In the genomic region with DNA sequence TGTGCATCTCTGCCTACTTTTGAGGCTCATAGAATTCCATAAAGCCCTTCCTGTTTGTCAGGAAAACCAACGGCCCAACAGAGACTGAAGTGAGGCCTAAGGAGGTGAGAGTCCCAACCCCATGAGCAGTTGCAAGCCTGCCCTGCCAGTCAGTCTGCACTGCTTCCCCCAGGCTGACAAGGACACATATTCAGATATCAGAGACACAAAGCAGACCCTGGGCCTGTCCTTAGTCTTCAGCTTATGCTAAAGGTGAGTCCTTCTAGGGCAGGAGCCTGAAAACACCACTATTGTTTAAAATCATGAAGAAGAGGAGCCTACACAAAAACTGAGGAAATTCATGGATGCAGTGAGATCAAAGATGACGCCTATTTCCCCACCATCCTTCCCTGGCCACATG, we compare ENCODE assay signal across 23 mouse cellular contexts. TPM values are rescaled to one million over a fixed set of nuclear protein-coding genes. Genes with fewer than 3 reads are reported as not detected.
DNase-seq lines count a peak whose midpoint lies in the region; ATAC-seq lines count a peak whose summit lies in the region.
"Had no signal": no experiment of that assay in that cellular context is flagged by ENCODE, and none has a peak within 500 bp of the region (broad histone marks: within the 10 kb centered on the region; RNA-seq: fewer than 3 reads in every experiment).

No protein-coding gene starts in this region.

- no peak overlapping the region for H3K27ac ChIP-seq in intestine, embryonic 14.5 days (ENCODE audit: low read depth)
- no peak overlapping the region for H3K27ac ChIP-seq in intestine, embryonic 16.5 days (ENCODE audit: low read length)
- H3K27ac ChIP-seq in embryonic facial prominence, embryonic 10.5 days (replicated peaks) = no peak overlapping the region
- no peak overlapping the region for H3K27ac ChIP-seq in limb, embryonic 10.5 days
- H3K27ac ChIP-seq: embryonic facial prominence, embryonic 12.5 days; forebrain, embryonic 12.5 days had no signal

- no peaks in the 10 kb centered on the region for H3K4me1 ChIP-seq in intestine, embryonic 14.5 days (replicated peaks; ENCODE audit: control insufficient read depth, insufficient read depth, low read length)
- H3K4me1 ChIP-seq in intestine, embryonic 16.5 days (ENCODE audit: control insufficient read depth, insufficient read depth, low read length) = no peaks in the 10 kb centered on the region
- H3K4me1 ChIP-seq in embryonic facial prominence, embryonic 10.5 days = peaks cover 5% of the 10 kb centered on the region
- no peaks in the 10 kb centered on the region for H3K4me1 ChIP-seq in limb, embryonic 10.5 days
- H3K4me1 ChIP-seq: embryonic facial prominence, embryonic 12.5 days had no signal

- no peak for ATAC-seq in intestine, embryonic 14.5 days (replicated peaks; ENCODE audit: low FRiP score, low TSS enrichment, low read depth)
- no peak for ATAC-seq in intestine, embryonic 16.5 days
- ATAC-seq: forebrain, embryonic 14.5 days; forebrain, embryonic 16.5 days had no signal

- WGBS in intestine, embryonic 14.5 days = 80% methylated on average over 2 of the region's 2 CpGs
- 72% methylated on average over 2 of the region's 2 CpGs for WGBS in intestine, embryonic 16.5 days
- 76% methylated on average over 2 of the region's 2 CpGs for WGBS in embryonic facial prominence, embryonic 10.5 days
- WGBS in limb, embryonic 10.5 days = 86% methylated on average over 2 of the region's 2 CpGs

- H3K36me3 ChIP-seq in intestine, embryonic 14.5 days (ENCODE audit: control insufficient read depth, insufficient read depth, low read length) = no peaks in the 10 kb centered on the region
- no peaks in the 10 kb centered on the region for H3K36me3 ChIP-seq in intestine, embryonic 16.5 days (ENCODE audit: control insufficient read depth, insufficient read depth, low read length)
- H3K36me3 ChIP-seq in embryonic facial prominence, embryonic 10.5 days (replicated peaks) = no peaks in the 10 kb centered on the region
- H3K36me3 ChIP-seq in limb, embryonic 10.5 days = no peaks in the 10 kb centered on the region
- H3K36me3 ChIP-seq: embryonic facial prominence, embryonic 12.5 days; forebrain, embryonic 12.5 days had no signal

- no peak overlapping the region for H3K4me2 ChIP-seq in intestine, embryonic 14.5 days (ENCODE audit: low read length)
- H3K4me2 ChIP-seq in intestine, embryonic 16.5 days (ENCODE audit: low read depth, low read length) = no peak overlapping the region
- H3K4me2 ChIP-seq: embryonic facial prominence, embryonic 12.5 days; forebrain, embryonic 12.5 days had no signal

- DNase-seq in heart, adult 11 months = peak; percentile 79
- no peak for DNase-seq in heart, adult 9 months (ENCODE audit: low spot score in 2 of 2)
- DNase-seq in intestine, embryonic 14.5 days (ENCODE audit: low spot score) = peak; percentile 9
- peak; percentile 4 for DNase-seq in embryonic facial prominence, embryonic 10.5 days (ENCODE audit: low spot score)
- peak; percentile 21 for DNase-seq in limb, embryonic 10.5 days (ENCODE audit: low spot score)
- DNase-seq in left cerebral cortex, adult 18-20 months (ENCODE audit: low spot score in 2 of 2) = no peak
- DNase-seq: adrenal gland, adult 2 months; adrenal gland, postnatal 10 days; adrenal gland, postnatal 25 days; cerebellum, adult 11 months; cerebellum, adult 18-20 months; cerebellum, adult 8-10 months; cerebellum, adult 9-11 months; cerebellum, postnatal 14 days; cerebellum, postnatal 36 days; embryo, embryonic 11 days had no signal

- no peak overlapping the region for H3K9ac ChIP-seq in intestine, embryonic 14.5 days (ENCODE audit: low read length)
- H3K9ac ChIP-seq in intestine, embryonic 16.5 days (ENCODE audit: low read depth, low read length) = no peak overlapping the region
- H3K9ac ChIP-seq: embryonic facial prominence, embryonic 12.5 days; forebrain, embryonic 12.5 days had no signal

- H3K9me3 ChIP-seq in intestine, embryonic 14.5 days (ENCODE audit: control insufficient read depth, low read length) = no peaks in the 10 kb centered on the region
- H3K9me3 ChIP-seq in intestine, embryonic 16.5 days (ENCODE audit: control insufficient read depth, low read length) = no peaks in the 10 kb centered on the region
- no peaks in the 10 kb centered on the region for H3K9me3 ChIP-seq in embryonic facial prominence, embryonic 10.5 days
- H3K9me3 ChIP-seq in limb, embryonic 10.5 days (replicated peaks) = no peaks in the 10 kb centered on the region
- H3K9me3 ChIP-seq: embryonic facial prominence, embryonic 12.5 days; forebrain, embryonic 12.5 days had no signal

- H3K27me3 ChIP-seq in intestine, embryonic 14.5 days (replicated peaks; ENCODE audit: control insufficient read depth, insufficient read depth, low read length) = no peaks in the 10 kb centered on the region
- H3K27me3 ChIP-seq in intestine, embryonic 16.5 days (replicated peaks; ENCODE audit: control insufficient read depth, insufficient read depth, low read length) = no peaks in the 10 kb centered on the region
- no peaks in the 10 kb centered on the region for H3K27me3 ChIP-seq in embryonic facial prominence, embryonic 10.5 days (replicated peaks; ENCODE audit: low read depth, poor library complexity, severe bottlenecking)
- peaks cover 68% of the 10 kb centered on the region for H3K27me3 ChIP-seq in limb, embryonic 10.5 days (ENCODE audit: low read depth, poor library complexity, severe bottlenecking)
- H3K27me3 ChIP-seq: embryonic facial prominence, embryonic 12.5 days had no signal

- H3K4me3 ChIP-seq in intestine, embryonic 14.5 days (ENCODE audit: low read depth, low read length) = no peak overlapping the region
- no peak overlapping the region for H3K4me3 ChIP-seq in intestine, embryonic 16.5 days (ENCODE audit: low read length)
- H3K4me3 ChIP-seq in embryonic facial prominence, embryonic 10.5 days = no peak overlapping the region
- H3K4me3 ChIP-seq in limb, embryonic 10.5 days = no peak overlapping the region
- H3K4me3 ChIP-seq: embryonic facial prominence, embryonic 12.5 days; forebrain, embryonic 12.5 days had no signal

RNA-seq across cellular contexts. Expression of a gene that starts 13.5 kb away (rescaled TPM):
- polyA plus RNA-seq in intestine, embryonic 14.5 days (2014; fragmentation: Nextera tagmentation; extraction: Ambion mirVana) = 8.8 and 9.6 TPM in 2 replicates
- 7.2 and 8.0 TPM in 2 replicates for polyA plus RNA-seq in intestine, embryonic 16.5 days (2015; fragmentation: Nextera tagmentation; extraction: Ambion mirVana)
- polyA plus RNA-seq in embryonic facial prominence, embryonic 10.5 days (2016; fragmentation: Nextera tagmentation; extraction: Ambion mirVana) = 32.7 and 33.0 TPM in 2 replicates
- polyA plus RNA-seq in limb, embryonic 10.5 days (2016; fragmentation: Nextera tagmentation; extraction: Ambion mirVana) = 6.2 and 11.7 TPM in 2 replicates
- 10 to 100 TPM; 83.0 to 90.7 TPM for total RNA-seq in left cerebral cortex, adult 18-20 months (2021)
- total RNA-seq: common myeloid progenitor, adult 5-6 weeks; MEL had no signal

RNA-seq across cellular contexts. Expression of a gene that starts 47.3 kb away (rescaled TPM):
- 9.9 and 10.6 TPM in 2 replicates for polyA plus RNA-seq in intestine, embryonic 14.5 days (2014; fragmentation: Nextera tagmentation; extraction: Ambion mirVana)
- 7.8 and 9.0 TPM in 2 replicates for polyA plus RNA-seq in intestine, embryonic 16.5 days (2015; fragmentation: Nextera tagmentation; extraction: Ambion mirVana)
- polyA plus RNA-seq in embryonic facial prominence, embryonic 10.5 days (2016; fragmentation: Nextera tagmentation; extraction: Ambion mirVana) = 10.2 and 10.8 TPM in 2 replicates
- polyA plus RNA-seq in limb, embryonic 10.5 days (2016; fragmentation: Nextera tagmentation; extraction: Ambion mirVana) = 6.5 and 10.4 TPM in 2 replicates
- 10 to 100 TPM; 10.2 to 12.2 TPM for total RNA-seq in left cerebral cortex, adult 18-20 months (2021)

Comparison
In these comparisons a context has a peak if more than half of its experiments do, and no peak if none do; other contexts are left out.
1. DNase-seq: peak in heart, adult 11 months (single experiment), intestine, embryonic 14.5 days (single experiment), embryonic facial prominence, embryonic 10.5 days (single experiment) and limb, embryonic 10.5 days (single experiment); none in heart, adult 9 months (0 of 2) and left cerebral cortex, adult 18-20 months (0 of 2).